Mouse (Mus musculus): Measurements from ENCODE around the gene Prdx4.
"Not testable (repeated sequence)": the region's sequence is repeated elsewhere in the genome, so short reads cannot be mapped to it uniquely, and the experiment has no call there.

Prdx4 gene

DNA sequence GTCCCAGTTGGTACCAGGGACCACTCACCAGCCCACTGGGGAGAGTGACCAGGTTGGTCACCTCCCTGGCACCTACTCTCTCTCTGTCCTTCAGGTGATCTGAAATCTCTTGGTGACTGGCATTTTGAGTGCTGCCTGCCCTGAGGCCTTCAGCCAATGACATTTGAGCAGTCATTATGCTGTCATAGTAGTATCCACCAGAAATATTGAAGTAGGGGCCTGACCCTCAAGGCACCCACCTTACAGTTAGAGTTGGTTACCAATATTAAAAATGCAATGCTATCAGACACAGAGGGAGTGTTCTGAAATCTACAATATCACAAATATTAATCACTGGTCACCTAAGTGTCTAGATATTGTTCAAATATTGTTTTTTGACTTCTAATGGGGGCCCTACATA is at the start of gene Prdx4:
Gene Prdx4 (minus strand): TSS at position 101 of the 400 bp plus-strand sequence.
- DNase-seq (ENCODE audit: low read depth, low spot score): no peak

DNA sequence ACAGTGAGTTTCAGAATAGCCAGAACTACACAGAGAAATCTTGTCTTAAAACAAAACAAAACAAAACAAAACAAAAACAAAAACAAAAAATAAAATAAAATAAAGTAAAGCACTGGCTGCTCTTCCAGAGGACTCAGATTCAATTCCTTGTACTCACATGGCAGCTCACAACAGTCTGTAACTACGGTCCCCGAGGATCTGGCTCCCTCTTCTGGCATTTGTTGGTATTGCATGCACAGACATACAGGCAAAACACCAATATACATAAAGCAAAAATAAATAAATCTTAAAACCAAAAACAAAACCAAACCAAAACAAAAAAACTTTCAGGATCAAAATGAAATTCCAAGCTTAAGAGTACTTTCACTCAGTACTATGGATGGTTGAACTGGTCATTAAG is 36.0 kb upstream of the Prdx4 start:
- no peak for DNase-seq (ENCODE audit: low read depth, low spot score)

DNA sequence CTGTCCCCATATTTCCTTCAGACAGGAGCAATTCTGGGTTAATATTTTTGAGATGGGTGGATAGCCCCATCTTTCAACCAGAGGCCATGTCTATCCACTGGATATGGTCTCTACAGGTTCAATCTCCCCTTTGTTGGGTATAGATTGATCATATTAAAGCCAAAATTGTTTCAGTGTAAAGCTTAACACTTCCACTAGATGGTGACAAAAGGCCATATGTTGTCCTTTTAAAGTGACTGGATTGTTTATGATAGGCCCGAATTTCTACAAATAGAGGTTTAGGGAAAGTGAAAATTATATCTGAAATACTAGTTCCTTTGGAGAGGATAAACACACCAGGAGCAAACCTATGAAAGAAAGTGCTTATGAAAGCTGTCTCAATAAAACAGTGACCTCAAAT is 34.9 kb upstream of the Prdx4 start:
- DNase-seq (ENCODE audit: low read depth, low spot score): no peak

DNA sequence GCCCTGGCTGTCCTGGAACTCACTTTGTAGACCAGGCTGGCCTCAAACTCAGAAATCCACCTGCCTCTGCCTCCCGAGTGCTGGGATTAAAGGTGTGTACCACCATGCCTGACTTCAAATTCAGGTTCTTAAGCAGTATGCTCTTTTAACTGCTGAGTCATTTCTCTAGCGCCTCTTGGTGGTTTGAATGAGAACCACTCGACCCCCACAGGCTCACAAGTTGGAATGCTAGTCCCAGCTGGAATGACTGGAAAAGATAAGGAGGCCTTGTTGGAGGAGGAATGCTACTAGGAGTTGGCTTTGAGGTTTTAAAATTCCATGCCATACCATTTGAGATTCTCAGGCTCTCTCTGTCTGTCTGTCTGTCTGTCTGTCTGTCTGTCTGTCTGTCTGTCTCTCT is 29.6 kb upstream of the Prdx4 start:
- DNase-seq (ENCODE audit: low read depth, low spot score): not testable (repeated sequence)

DNA sequence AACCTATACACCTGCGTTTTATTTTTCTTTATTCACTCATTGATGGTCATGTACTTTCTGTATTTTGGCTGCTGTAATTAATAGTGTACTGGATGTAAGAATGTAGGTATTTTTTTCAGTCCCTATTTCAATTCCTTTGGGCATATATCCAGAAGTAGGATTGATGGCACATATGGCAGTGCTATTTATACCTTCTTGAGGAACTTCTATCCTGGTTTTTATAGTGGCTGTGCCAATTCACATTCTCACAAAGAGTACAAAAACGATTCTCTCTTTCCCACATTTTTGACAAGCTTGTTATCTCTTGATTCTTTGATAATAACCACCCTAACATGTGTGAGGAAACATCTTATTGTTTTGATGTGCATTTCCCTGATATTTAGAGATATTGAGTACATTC is 24.5 kb upstream of the Prdx4 start:
- DNase-seq (ENCODE audit: low read depth, low spot score): no peak

DNA sequence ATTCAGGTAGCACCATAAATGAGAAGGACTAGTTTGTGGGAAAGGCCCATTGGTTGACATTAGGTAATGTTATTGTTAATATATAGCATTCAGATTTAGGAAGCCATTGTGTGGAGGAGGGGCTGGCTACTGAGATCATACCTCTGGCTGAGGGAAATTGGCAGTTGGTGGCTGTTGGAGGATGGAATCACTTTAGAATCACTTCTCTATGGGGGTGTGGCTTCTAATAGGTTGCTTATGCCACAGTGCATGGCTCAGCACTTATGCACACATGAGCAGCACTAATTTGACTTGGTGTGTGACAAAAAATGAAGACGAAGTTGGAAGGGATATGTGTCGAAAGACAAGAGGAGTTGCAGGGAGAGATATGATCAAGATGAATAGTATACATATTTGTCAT is 5.7 kb upstream of the Prdx4 start:
- DNase-seq (ENCODE audit: low read depth, low spot score): no peak

DNA sequence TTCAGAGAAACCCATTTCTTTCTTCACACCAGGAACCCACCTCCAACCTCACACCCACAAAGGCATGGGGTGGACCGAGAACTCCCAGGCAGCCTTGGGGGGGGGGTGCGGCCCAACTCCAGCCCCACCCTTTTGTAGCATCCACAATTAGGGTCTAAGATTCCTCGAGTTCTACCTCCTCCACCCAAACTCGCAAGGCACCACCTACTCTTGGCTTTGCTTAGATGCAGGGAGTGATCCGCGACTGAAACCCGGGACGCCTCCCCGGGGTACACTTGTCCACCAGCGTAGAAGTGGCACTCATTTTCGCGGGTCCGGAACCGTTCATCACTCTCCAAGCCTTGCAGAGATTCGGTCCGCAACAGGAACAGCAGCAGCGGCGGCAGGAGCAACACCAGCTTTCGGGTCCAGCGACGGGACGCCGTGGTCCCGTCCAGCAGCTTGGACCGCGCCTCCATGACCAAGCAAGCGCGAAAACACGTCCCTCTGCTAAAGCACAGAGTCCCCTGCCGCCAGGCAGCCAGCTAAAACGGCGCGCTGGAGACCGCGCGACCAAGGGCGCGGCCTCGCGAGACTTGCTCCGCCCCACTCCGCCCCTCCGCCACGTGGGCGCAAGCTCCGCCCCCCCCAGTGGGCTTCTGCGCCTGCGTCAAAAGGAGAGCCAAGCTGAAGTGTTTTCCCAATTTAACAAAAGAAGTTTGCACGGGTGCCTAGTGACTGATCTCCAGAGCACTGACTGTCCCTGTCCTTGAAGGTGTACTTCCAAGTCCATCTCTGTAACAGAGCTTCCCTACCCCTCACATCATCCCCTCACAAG is 2.4 kb downstream of the Prdx4 start:
- peak; percentile 72 for DNase-seq (ENCODE audit: low read depth, low spot score)

DNA sequence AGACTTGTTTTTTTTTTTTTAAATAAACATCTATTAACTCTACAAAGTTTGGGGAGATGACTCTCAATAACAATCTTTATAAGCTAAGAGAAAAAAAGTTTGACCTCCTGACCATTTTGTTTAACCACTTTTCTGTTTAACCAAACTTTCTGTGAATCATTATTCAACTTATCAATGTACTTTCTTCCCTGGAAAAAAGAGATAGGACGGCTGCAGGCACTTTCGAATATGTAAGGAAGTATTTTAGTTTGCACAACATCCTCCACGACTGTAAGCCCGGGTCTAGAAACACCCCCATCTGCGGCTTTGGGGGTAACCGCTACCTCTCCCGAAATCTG is 3.0 kb downstream of the Prdx4 start:
- no peak for DNase-seq (ENCODE audit: low read depth, low spot score)

DNA sequence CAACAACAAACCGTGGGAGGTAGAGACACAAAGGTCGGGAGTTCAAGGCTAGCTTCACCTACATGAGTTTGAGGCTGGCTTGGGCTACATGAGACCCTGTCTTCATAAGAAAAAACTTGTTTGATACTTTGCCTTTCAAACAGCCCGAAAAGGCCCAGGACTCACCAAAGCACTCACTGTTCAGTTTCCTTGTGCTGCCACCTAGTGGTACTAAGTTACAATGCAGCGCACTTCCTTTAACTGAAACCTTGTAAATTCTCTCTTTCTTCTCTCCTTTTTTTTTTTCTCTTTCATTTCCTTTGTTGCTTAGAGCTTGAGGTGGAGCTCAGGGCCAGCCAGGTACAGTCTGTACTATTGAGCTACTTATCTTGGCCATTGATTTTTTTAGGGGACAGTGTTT is 22.5 kb downstream of the Prdx4 start:
- DNase-seq (ENCODE audit: low read depth, low spot score): peak; percentile 22

DNA sequence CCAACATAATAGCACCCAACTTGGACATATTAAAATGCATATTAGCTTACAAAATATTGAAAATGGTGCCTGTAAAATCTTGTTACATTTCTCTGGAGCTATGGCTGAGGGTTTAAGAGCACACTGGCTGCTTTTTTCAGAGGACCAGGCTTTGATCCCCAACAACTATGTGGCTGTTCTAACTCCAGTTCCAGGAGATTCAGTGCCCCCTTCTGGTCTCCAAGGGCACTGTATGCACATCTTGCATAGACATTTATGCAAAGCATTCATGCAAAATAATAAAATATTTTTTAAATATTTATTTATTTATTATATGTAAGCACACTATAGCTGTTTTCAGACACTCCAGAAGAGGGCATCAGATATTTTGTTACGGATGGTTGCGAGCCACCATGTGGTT is 34.2 kb downstream of the Prdx4 start:
- no peak for DNase-seq (ENCODE audit: low read depth, low spot score)

DNA sequence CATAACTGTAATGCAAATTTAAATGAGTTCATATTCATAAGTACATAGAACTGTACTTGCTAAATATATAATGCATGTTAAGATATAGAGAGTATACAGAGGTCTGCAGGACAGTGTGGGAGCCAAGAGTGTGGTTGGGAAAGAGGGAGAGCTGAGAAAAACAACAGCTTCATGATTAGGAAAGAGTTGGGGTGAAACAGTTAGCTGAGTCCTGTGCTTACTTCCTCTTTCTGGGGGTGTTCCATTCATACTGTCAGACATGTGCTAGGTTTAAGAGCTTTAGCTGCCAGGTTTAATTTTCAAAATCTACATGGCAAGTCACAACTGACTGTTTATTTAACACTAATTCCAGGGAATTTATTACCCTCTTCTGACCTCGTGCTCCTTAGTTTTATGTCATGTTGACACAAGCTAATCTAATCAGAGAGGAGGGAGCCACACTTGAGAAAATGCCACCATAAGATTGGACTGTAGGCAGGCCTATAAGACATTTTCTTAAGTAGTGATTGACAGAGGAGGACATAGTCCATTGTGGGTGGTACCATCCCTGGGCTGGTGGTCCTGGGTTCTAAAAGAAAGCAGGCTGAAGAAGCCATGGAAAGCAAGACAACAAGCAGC is 60.0 kb downstream of the Prdx4 start:
- DNase-seq (ENCODE audit: low read depth, low spot score): no peak

DNA sequence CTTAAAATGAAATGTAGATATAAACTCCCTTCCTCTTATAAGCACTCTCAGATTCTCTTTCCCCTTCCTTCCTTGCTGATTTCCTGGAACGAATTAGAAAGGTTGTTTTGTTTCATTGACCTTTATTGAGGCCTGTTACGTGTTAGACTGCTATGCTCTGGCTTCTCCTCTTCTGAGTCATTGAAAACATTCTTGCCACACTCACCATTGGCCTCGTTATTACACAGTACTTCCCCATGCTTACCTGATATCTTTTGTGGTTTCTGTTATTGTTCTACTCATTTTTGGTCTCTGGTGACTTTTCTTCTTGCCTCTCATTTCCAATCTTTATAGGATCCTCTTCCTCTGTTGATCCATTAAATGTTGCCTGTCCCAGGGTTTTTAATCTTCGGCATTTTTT is 62.1 kb downstream of the Prdx4 start:
- no peak for DNase-seq (ENCODE audit: low read depth, low spot score)

Data from embryo, embryonic 11.5 days (tissue).